Mouse (Mus musculus) forebrain, embryonic 11.5 days (tissue): ENCODE results near the gene Phactr2. TPM values are rescaled to one million over a fixed set of nuclear protein-coding genes. Genes with fewer than 3 reads are reported as not detected.

ENCODE experiments used
- polyA plus RNA-seq: library from polyadenylated mRNA; unstranded; fragments of >200 nt; fragmentation: Nextera tagmentation; extraction: Ambion mirVana; gene quantifications from 2 replicates; pipeline ENCODE4 v1.2.1, GENCODE M21; 2014

Gene Phactr2
- polyA plus RNA-seq, 1 experiment from 2014 or later: 17.7 TPM

Other genes with a start within 250 kb of the Phactr2 start
- gene Fuca2, start 25.1 kb upstream of the Phactr2 start, polyA plus RNA-seq: 21.5 and 24.7 TPM in 2 replicates
- gene Adat2, start 78.5 kb upstream of the Phactr2 start, polyA plus RNA-seq: 3.4 and 3.7 TPM in 2 replicates
- 25.0 and 26.3 TPM in 2 replicates for gene Pex3, start 78.7 kb upstream of the Phactr2 start, polyA plus RNA-seq